8 mouse cellular contexts compared by ENCODE assay signal in the genomic region with DNA sequence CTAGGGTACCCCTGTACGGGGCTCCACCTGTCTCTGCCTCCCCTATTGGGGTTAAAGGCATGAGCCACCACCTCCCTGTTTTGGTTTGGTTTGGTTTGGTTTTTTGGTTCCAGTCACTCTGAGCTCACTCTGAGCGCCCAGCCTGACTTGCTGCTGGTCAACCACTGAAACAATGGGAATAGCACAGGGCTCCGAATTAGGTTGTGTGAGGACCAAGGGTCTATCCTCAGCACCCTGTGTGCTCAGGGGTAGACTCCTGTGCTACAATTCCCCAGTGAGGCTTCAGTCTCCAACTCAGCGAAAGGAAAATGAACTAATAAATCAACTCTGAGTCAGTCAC. TPM values are rescaled to one million over a fixed set of nuclear protein-coding genes. Genes with fewer than 3 reads are reported as not detected.
DNase-seq lines count a peak whose midpoint lies in the region; ATAC-seq and TF ChIP-seq lines count a peak whose summit lies in the region.

No protein-coding gene starts in this region.

- no peak for DNase-seq in cerebellum, postnatal 36 days
- DNase-seq in spleen, adult 2 months (ENCODE audit: low read depth in 1 of 2, low spot score in 2 of 2): no peak
- DNase-seq in spleen, postnatal 14 days (ENCODE audit: low spot score in 2 of 2): no peak
- no peak for DNase-seq in liver, embryonic 14.5 days (ENCODE audit: low read depth in 3 of 3, low spot score in 3 of 3)
- no peak for DNase-seq in right cerebral cortex, adult 2 months (ENCODE audit: low spot score in 2 of 2)
- DNase-seq in layer of hippocampus, postnatal 25 days (ENCODE audit: extremely low spot score in 1 of 2, low spot score in 1 of 2): no peak

- ATAC-seq in cerebellum, adult (ENCODE audit: insufficient number of reproducible peaks, low FRiP score, low TSS enrichment): 0 out of 2 replicates have a peak, but pooled peaks have one; percentile 31
- no peak for ATAC-seq in liver, embryonic 14.5 days (ENCODE audit: insufficient read depth)
- no peak for ATAC-seq in megakaryocyte-erythroid progenitor cell, adult 5-6 weeks (replicated peaks; ENCODE audit: low FRiP score, low TSS enrichment, poor library complexity, severe bottlenecking)

- 34% methylated on average over 4 of the region's 4 CpGs for WGBS in spleen, adult 2 months
- 18% methylated on average over 4 of the region's 4 CpGs for WGBS in liver, embryonic 14.5 days (ENCODE audit: insufficient replicate concordance)

- TF ChIP-seq CTCF in spleen, adult 2 months (IDR thresholded peaks at IDR 0.05; ENCODE audit: extremely low read depth, insufficient read depth, insufficient read length, insufficient replicate concordance): no peak
- TF ChIP-seq CTCF in liver, embryonic 14.5 days (IDR thresholded peaks at IDR 0.05; ENCODE audit: low read depth): no peak

- H3K9ac ChIP-seq in liver, embryonic 14.5 days (replicated peaks): no peak overlapping the region

- no peak for TF ChIP-seq EP300 in liver, embryonic 14.5 days (IDR thresholded peaks at IDR 0.05; ENCODE audit: low read depth)

- peak overlapping the region; percentile 78 for H3K4me3 ChIP-seq in spleen, adult 2 months (ENCODE audit: extremely low read depth, insufficient read depth, insufficient read length)
- peak overlapping the region; percentile 60 to 71 for H3K4me3 ChIP-seq in liver, embryonic 14.5 days (ENCODE audit: insufficient read depth in 1 of 2, low read depth in 2 of 2, low read length in 2 of 2)

- H3K4me2 ChIP-seq in liver, embryonic 14.5 days (ENCODE audit: low read depth): peak overlapping the region; percentile 54

- H3K27ac ChIP-seq in spleen, adult 2 months (ENCODE audit: insufficient read depth, low read length): no peak overlapping the region
- H3K27ac ChIP-seq in liver, embryonic 14.5 days: no peak overlapping the region

- TF ChIP-seq POLR2A in spleen, adult 2 months (IDR thresholded peaks at IDR 0.05; ENCODE audit: low read depth, low read length): no peak

- H3K27me3 ChIP-seq in spleen, adult 2 months (ENCODE audit: control insufficient read depth, insufficient read depth, low read length): no peaks in the 10 kb centered on the region
- no peaks in the 10 kb centered on the region for H3K27me3 ChIP-seq in liver, embryonic 14.5 days (ENCODE audit: control insufficient read depth, insufficient read depth, low read length)

- H3K4me1 ChIP-seq in spleen, adult 2 months (ENCODE audit: control insufficient read depth, insufficient read depth, insufficient read length): peaks cover 12% of the 10 kb centered on the region; the same call in 1 of the 2 replicates
- peaks cover 0 to 3% of the 10 kb centered on the region in 2 experiments; a peak in 1 of 4 replicates for H3K4me1 ChIP-seq in liver, embryonic 14.5 days (replicated peaks; ENCODE audit: control insufficient read depth in 2 of 2, insufficient read depth in 2 of 2, low read length in 1 of 2)

- peaks cover 6% of the 10 kb centered on the region for H3K36me3 ChIP-seq in spleen, adult 2 months (ENCODE audit: control insufficient read depth, insufficient read depth, low read length)
- no peaks in the 10 kb centered on the region for H3K36me3 ChIP-seq in liver, embryonic 14.5 days (replicated peaks; ENCODE audit: control insufficient read depth, insufficient read depth, low read depth)

- no peaks in the 10 kb centered on the region for H3K9me3 ChIP-seq in liver, embryonic 14.5 days (ENCODE audit: control insufficient read depth, low read length)

RNA-seq across cellular contexts. Expression of gene Pvr, which starts 0.8 kb away (rescaled TPM):
- polyA plus RNA-seq in spleen, adult 2 months (2012; rRNA removed): 6.6 and 8.0 TPM in 2 replicates
- polyA plus RNA-seq in liver, embryonic 14.5 days (2012; rRNA removed): 2.3 and 2.6 TPM in 2 replicates
- polyA plus RNA-seq in liver, embryonic 14.5 days (2014; fragmentation: Nextera tagmentation; extraction: Ambion mirVana): 0.95 and 1.8 TPM in 2 replicates
- total RNA-seq in megakaryocyte-erythroid progenitor cell, adult 5-6 weeks (2014; fragmentation: Nextera tagmentation): 1.3 and 6.4 TPM in 2 replicates
- total RNA-seq in megakaryocyte-erythroid progenitor cell, adult 5-6 weeks (2017): 0.85 and 0.91 TPM in 2 replicates
- total RNA-seq in layer of hippocampus, postnatal 25 days (2021): 10 to 100 TPM; 10.2 to 15.9 TPM

RNA-seq across cellular contexts. Expression of gene Igsf23, which starts 30.4 kb away (rescaled TPM):
- 1.2 and 3.9 TPM in 2 replicates for polyA plus RNA-seq in spleen, adult 2 months (2012; rRNA removed)
- 0.15 and 0.24 TPM in 2 replicates for polyA plus RNA-seq in liver, embryonic 14.5 days (2012; rRNA removed)
- 0.11 TPM in 1 of 2 replicates, not detected in the other for polyA plus RNA-seq in liver, embryonic 14.5 days (2014; fragmentation: Nextera tagmentation; extraction: Ambion mirVana)
- not detected in 2 replicates for total RNA-seq in megakaryocyte-erythroid progenitor cell, adult 5-6 weeks (2014; fragmentation: Nextera tagmentation)
- 0.50 TPM in 1 of 2 replicates, not detected in the other for total RNA-seq in megakaryocyte-erythroid progenitor cell, adult 5-6 weeks (2017)
- not detected for total RNA-seq in layer of hippocampus, postnatal 25 days (2021)

RNA-seq across cellular contexts. Expression of gene Ceacam19, which starts 32.4 kb away (rescaled TPM):
- 0.09 and 0.22 TPM in 2 replicates for polyA plus RNA-seq in spleen, adult 2 months (2012; rRNA removed)
- polyA plus RNA-seq in liver, embryonic 14.5 days (2012; rRNA removed): 0.01 TPM in 1 of 2 replicates, not detected in the other
- polyA plus RNA-seq in liver, embryonic 14.5 days (2014; fragmentation: Nextera tagmentation; extraction: Ambion mirVana): not detected in 2 replicates
- not detected in 2 replicates for total RNA-seq in megakaryocyte-erythroid progenitor cell, adult 5-6 weeks (2014; fragmentation: Nextera tagmentation)
- total RNA-seq in megakaryocyte-erythroid progenitor cell, adult 5-6 weeks (2017): not detected in 2 replicates
- total RNA-seq in layer of hippocampus, postnatal 25 days (2021): not detected

RNA-seq across cellular contexts. Expression of gene Ceacam20, which starts 45.1 kb away (rescaled TPM):
- not detected in 2 replicates for polyA plus RNA-seq in spleen, adult 2 months (2012; rRNA removed)
- not detected in 2 replicates for polyA plus RNA-seq in liver, embryonic 14.5 days (2012; rRNA removed)
- not detected in 2 replicates for polyA plus RNA-seq in liver, embryonic 14.5 days (2014; fragmentation: Nextera tagmentation; extraction: Ambion mirVana)
- not detected in 2 replicates for total RNA-seq in megakaryocyte-erythroid progenitor cell, adult 5-6 weeks (2014; fragmentation: Nextera tagmentation)
- total RNA-seq in megakaryocyte-erythroid progenitor cell, adult 5-6 weeks (2017): not detected in 2 replicates
- not detected for total RNA-seq in layer of hippocampus, postnatal 25 days (2021)

RNA-seq across cellular contexts. Expression of gene Ceacam16, which starts 59.0 kb away (rescaled TPM):
- polyA plus RNA-seq in spleen, adult 2 months (2012; rRNA removed): 17.0 and 21.7 TPM in 2 replicates
- polyA plus RNA-seq in liver, embryonic 14.5 days (2012; rRNA removed): 0.04 TPM in 1 of 2 replicates, not detected in the other
- polyA plus RNA-seq in liver, embryonic 14.5 days (2014; fragmentation: Nextera tagmentation; extraction: Ambion mirVana): 0.08 TPM in 1 of 2 replicates, not detected in the other
- total RNA-seq in megakaryocyte-erythroid progenitor cell, adult 5-6 weeks (2014; fragmentation: Nextera tagmentation): not detected in 2 replicates
- total RNA-seq in megakaryocyte-erythroid progenitor cell, adult 5-6 weeks (2017): not detected in 2 replicates
- not detected for total RNA-seq in layer of hippocampus, postnatal 25 days (2021)
